Mouse (Mus musculus): Measurements from ENCODE around the gene Ubl5.
"Not testable (repeated sequence)": the region's sequence is repeated elsewhere in the genome, so short reads cannot be mapped to it uniquely, and the experiment has no call there.

Ubl5 gene

DNA sequence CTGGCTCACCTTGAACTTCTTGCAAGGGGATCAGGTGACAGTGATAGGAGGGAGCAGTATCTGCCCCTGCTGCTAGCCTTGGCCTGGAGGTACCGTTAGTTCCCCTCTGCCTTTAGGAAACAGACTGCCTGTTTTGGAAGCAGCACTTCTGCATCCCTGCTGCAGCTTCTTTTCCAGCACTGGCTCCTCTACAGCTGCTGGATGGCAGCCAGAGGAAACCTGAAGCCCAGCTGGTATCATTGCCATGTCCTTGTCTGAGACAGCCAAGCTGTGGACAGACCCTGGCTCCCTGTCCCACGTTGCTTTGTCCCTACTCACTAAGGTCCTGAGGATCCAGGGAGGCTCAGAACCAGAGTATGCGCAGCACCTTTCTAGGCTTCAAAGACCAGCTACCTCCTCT lies 14.9 kb downstream of the Ubl5 start:
- DNase-seq (ENCODE audit: low spot score) = no peak

DNA sequence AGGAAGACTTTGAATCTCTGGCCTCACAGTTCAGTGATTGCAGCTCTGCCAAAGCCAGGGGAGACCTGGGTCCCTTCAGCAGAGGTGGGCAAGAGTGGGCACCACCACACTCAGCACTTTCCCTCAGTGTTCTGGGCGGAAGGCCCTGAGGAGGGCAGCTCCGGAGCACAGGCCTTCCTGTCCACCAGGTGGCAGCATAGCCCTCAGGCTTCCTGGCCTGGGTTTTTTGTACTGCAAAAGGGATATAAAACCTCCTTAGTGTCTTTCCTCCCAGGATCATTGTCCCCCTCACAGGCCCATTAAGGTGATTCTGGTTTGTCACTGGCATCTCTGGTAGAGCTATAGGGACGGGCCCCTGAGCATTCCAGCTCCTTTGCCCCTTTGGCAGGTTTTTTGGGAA lies 19.6 kb downstream of the Ubl5 start:
- peak; percentile 23 for DNase-seq (ENCODE audit: low spot score)

GRCm38 (mm10) chr9:20662874-20663273 lies 20.2 kb downstream of the Ubl5 start:
- no peak for DNase-seq (ENCODE audit: low spot score)

DNA sequence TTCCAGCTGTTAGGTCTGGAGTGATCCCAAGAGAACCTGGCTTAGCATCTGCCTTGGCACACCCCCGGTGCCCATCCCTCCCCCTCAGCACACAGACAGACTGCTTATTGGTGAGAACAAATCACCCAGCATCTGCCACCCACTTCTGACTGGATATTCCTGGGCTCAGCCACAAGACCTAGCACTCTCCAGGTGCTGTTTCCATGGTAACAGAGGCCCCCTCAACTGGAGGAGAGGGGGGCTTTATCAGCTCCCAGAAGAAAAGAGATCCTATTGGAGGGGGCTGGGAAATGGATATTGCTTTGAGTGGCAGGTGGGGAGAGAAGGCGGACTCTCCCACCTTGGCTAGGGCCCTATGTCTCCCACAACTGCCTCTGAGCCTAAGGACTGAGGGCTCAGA lies 21.3 kb downstream of the Ubl5 start:
- DNase-seq (ENCODE audit: low spot score) = no peak

DNA sequence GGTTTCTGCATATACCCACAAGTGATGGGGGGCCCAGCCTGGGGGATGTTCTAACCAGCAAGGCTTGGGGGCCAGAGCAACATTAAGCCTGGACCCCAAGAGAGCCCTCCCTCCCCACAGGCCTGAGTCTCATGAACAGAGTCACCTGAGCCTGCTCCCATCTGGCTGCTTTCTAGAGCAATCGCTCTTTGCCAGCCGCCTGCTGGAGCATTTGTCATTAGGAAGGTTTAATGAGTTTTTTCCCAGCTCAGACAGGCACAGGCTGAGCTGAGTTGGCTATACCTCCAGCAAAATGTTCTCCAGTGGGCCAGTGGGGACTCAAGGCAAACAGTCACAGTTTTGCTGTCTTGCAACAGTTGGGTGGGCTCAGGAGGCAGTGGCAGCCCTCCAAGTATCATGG lies 21.7 kb downstream of the Ubl5 start:
- DNase-seq (ENCODE audit: low spot score) = no peak

DNA sequence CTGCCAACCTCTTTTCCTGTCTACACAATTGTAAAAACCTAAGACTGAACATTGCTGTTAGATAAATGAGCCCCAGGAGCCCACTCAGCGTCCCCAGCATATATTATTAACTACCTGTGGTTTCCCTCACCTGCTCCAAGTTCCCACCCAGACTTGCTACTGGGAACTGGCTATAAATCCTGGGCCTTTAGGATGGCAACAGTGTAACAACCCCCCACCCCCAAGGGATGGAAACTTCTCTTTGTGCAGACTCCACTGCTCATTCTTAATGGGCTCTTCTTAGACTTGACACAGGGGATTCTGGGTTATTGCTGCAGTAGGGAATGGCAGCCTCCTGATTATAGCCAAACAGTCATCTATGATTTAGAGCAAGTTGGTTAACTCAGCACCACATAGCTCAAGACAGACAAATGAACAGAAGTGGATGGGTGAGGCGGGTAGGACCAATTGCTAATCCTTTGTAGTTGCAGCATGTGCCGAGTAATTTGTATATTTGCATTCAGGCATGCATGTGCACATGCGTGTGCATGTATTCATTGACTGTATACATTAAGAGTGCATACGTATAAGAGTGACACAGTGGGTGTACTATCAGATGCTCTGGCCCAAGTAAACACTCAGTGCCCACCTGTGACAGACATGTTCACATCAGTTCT lies 22.4 kb downstream of the Ubl5 start:
- DNase-seq (ENCODE audit: low spot score) = no peak

DNA sequence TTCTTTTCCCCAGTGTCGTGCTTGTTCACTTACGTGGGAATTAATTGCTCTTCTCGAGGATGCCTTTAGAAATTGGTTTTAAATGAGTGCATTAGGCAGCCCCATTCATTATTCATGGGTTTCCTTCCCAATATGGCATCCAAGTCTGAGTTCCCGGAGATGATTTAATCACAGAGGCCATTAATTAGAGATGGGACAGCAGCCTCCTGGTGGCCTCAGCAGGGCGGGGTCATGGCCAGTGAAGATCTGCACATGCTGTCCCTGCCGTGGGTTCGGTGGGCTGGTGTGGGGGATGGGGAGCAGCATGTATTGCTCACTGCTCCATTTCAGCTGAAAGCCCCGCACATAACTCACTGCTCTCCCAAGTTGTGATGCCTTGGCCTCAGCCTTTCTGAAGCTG lies 23.2 kb downstream of the Ubl5 start:
- no peak for DNase-seq (ENCODE audit: low spot score)

- DNase-seq (ENCODE audit: low spot score) = no peak
Observed at GRCm38 (mm10) chr9:20666510-20667034, 23.9 kb downstream of the Ubl5 start.

DNA sequence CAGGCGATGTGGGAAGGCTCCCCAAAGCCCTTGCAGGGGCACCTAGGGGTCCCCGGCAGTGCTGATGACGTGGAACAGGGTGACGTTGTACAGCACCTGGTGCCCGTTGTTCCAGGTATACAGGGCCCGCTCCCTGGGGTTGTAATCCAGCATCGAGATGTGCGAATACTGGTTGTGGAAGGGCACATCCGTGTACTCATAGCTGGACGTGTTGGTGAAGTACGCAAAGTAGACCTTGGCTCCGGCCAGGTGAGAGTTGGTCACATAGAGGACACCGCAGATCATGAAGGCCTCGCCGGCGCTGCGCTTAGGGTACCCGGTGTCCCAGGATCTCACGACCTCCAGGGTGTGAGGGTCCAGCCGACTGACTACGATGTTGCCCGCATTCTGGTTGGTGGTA lies 25.4 kb downstream of the Ubl5 start:
- no peak for DNase-seq (ENCODE audit: low spot score)

GRCm38 (mm10) chr9:20672047-20672446 lies 29.4 kb downstream of the Ubl5 start:
- DNase-seq (ENCODE audit: low spot score) = no peak

- DNase-seq (ENCODE audit: low spot score) = no peak
Observed at GRCm38 (mm10) chr9:20677892-20678291, 35.2 kb downstream of the Ubl5 start.

GRCm38 (mm10) chr9:20680378-20680958 lies 37.8 kb downstream of the Ubl5 start:
- no peak for DNase-seq (ENCODE audit: low spot score)

GRCm38 (mm10) chr9:20681546-20682388 lies 39.1 kb downstream of the Ubl5 start:
- no peak for DNase-seq (ENCODE audit: low spot score)

DNA sequence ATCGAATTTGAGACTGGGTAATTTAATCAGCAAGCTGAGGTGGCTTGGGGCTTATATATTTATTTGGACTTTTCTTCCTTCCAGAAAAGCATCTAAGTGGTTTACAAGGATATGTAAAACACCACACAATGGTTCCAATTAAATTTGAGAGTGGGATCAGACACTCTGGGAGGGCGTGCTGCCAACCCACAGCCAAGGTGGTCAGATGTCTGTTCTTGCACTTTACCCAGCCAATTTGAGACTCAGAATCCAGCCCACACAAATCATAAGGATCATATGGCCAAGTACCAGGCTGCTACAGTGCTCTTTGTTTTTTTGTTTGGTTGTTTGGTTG lies 39.7 kb downstream of the Ubl5 start:
- no peak for DNase-seq (ENCODE audit: low spot score)

DNA sequence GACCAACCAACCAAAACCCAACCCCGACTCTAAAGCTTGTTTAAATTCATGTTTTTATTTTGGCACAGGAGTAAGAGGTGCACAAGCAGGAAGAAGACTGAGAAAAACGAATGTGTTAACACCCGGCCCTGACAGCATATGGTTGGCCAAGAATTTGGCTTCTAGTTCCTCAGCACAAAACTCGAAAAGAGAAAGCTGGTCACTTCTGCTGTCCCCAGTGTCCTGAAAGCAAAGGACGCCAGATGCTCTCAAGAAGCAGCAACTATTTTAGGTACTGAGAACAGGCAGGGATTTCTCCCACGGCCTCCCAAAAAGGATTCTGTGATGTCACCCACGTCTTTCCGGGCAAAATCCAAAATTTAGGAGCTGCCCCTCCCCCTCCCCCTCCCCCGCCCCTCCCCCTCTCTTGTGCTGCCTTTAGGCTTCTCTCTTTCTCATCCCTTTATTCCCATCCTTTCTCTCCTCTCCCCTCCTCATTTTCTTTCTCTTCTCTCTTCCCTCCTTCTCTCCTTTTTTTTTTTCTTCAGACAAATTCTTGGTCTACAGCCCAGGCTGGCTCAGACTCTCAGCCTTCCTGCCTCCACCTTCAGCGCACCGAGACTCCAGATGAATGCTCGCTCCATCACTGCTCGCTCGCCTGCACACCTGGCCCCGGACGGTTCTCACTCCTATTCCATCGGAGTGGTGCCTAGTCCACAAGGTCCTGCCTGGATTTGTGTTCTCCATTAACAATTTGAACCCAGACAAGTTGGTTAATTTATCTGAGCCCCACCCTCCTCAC lies 42.6 kb downstream of the Ubl5 start:
- no peak for DNase-seq (ENCODE audit: low spot score)

- no peak for DNase-seq (ENCODE audit: low spot score)
Observed at GRCm38 (mm10) chr9:20689403-20689802, 46.7 kb downstream of the Ubl5 start.

DNA sequence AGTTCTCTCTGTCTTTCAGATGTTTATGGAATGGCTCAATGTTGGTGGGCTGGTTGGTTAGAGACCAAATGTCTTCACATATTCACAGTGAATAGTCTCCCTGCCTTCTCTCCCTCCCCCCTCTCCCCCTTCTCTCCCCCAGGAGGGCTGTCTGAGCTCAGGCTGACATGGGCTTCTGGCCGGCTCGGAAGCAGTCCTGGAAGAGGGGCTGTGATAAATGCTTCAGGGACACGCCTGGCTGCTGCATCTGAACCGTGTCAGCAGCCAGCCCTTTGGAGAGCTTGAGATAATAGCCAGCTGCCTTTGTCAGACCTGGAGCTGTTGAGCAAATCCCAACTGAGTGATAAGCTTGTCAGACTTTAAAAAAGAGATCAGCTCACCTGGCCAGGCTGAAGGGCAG lies 47.2 kb downstream of the Ubl5 start:
- no peak for DNase-seq (ENCODE audit: low spot score)

DNA sequence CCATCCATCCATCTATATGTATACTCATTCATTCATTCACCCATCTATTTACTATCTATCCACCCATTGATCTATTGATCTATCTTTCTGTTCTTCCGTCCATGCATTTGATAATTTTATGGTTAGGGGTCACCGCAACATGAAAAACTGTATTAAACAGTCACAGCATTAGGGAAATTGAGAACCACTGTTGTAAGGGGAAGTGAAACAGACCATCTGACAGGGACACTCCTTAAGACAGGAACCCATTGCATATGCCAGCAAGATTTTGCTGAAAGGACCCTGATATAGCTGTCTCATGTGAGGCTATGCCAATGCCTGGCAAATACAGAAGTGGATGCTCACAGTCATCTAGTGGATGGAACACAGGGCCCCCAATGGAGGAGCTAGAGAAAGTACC lies 47.8 kb downstream of the Ubl5 start:
- DNase-seq (ENCODE audit: low spot score) = not testable (repeated sequence)

- DNase-seq (ENCODE audit: low spot score) = no peak
Observed at GRCm38 (mm10) chr9:20692863-20693262, 50.2 kb downstream of the Ubl5 start.

DNA sequence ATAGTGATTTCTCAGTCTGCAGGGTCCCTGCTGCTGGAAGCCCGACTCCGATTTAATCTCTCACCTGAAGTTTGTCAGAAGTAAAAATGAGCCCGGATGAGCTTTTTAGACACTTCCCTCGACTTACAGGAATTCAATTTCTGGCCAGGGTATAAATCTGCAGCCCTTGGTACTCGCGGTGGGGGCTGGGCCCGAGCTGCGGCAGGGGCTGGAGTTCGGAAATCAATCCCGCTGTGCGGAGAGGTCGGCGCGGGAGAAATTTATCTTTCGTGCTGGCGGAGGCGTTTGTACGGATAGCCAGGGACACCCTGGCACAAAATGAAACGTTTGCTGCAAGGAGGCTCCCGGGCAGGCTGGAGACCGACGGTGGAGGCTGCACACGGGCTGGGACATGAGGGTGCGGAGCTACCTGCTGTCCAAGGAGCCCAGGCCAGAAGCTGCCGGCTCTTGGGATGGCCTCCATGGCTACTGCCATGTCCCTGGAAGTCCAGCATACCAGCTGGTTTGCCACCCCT lies 52.1 kb downstream of the Ubl5 start:
- no peak for DNase-seq (ENCODE audit: low spot score)

DNA sequence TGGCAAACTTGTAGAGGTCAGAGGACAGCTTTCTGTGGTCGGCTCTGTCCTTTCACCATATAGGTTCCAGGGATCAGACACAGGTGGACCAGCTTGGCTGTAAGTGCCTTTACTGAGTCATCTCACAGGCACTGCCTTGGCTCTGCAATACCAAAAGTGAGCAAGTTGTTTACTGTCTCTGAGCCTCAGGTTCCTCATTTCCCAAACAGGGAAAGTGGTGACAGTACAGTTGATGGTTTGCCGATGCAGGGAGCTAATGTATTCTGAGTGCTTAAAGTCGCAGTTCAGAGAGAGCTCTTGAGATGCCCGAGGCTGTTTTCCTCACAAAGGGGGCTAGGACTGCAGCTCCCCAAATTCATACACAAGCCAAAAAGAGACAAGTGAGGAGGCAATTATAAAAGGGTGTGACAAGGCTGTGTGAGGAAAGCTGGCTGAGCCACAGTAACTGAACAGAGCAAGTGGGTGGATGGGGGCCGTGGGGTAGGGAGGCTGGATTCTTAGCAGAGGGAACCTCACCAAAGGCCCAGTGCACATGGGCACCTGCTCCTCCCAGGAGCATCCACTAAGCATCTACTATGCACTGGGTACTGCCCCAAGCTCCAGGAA lies 53.5 kb downstream of the Ubl5 start:
- no peak for DNase-seq (ENCODE audit: low spot score)
